Comparison of ENCODE assay signal across 21 mouse cellular contexts in genomic region chr1:190769748-190770147, GRCm38 (mm10).
DNase-seq lines count a peak whose midpoint lies in the region; ATAC-seq and TF ChIP-seq lines count a peak whose summit lies in the region.
"Had no signal": no experiment of that assay in that cellular context is flagged by ENCODE, and none has a peak within 500 bp of the region (broad histone marks: within the 10 kb centered on the region; RNA-seq: fewer than 3 reads in every experiment).

No protein-coding gene starts in this region.

- no peak overlapping the region for H3K4me2 ChIP-seq in kidney, postnatal 0 days (ENCODE audit: low read length)
- no peak overlapping the region for H3K4me2 ChIP-seq in lung, embryonic 14.5 days
- H3K4me2 ChIP-seq: embryonic facial prominence, embryonic 12.5 days; forebrain, embryonic 13.5 days; limb, embryonic 13.5 days; liver, embryonic 15.5 days; midbrain, embryonic 12.5 days had no signal

- 84% methylated on average over 7 of the region's 7 CpGs for WGBS in kidney, postnatal 0 days
- 74% methylated on average over 7 of the region's 7 CpGs for WGBS in lung, embryonic 14.5 days

- no peak overlapping the region for H3K9ac ChIP-seq in kidney, postnatal 0 days (ENCODE audit: low read depth, low read length)
- no peak overlapping the region for H3K9ac ChIP-seq in lung, embryonic 14.5 days
- H3K9ac ChIP-seq: embryonic facial prominence, embryonic 12.5 days; forebrain, embryonic 13.5 days; limb, embryonic 13.5 days; liver, embryonic 15.5 days; midbrain, embryonic 12.5 days had no signal

- peaks cover 8% of the 10 kb centered on the region; the same call in 1 of the 2 replicates for H3K4me1 ChIP-seq in kidney, postnatal 0 days (replicated peaks; ENCODE audit: insufficient read depth, low read length)
- peaks cover 3% of the 10 kb centered on the region; the same call in 1 of the 2 replicates for H3K4me1 ChIP-seq in lung, embryonic 14.5 days (ENCODE audit: insufficient read depth)
- H3K4me1 ChIP-seq: embryonic facial prominence, embryonic 12.5 days; forebrain, embryonic 13.5 days; heart, embryonic 10.5 days; midbrain, embryonic 12.5 days had no signal

- no peak for ATAC-seq in kidney, postnatal 0 days (replicated peaks; ENCODE audit: low FRiP score, low read depth)
- ATAC-seq in lung, embryonic 14.5 days (ENCODE audit: insufficient read depth) = no peak
- ATAC-seq: forebrain, embryonic 13.5 days; hindbrain, embryonic 16.5 days had no signal

- no peaks in the 10 kb centered on the region for H3K36me3 ChIP-seq in kidney, postnatal 0 days (ENCODE audit: insufficient read depth, low read length)
- H3K36me3 ChIP-seq in lung, embryonic 14.5 days (ENCODE audit: insufficient read depth) = peaks cover 4% of the 10 kb centered on the region; the same call in 1 of the 2 replicates
- H3K36me3 ChIP-seq: liver, embryonic 15.5 days had no signal

- H3K27me3 ChIP-seq in kidney, postnatal 0 days (ENCODE audit: insufficient read depth, low read length) = no peaks in the 10 kb centered on the region
- no peaks in the 10 kb centered on the region for H3K27me3 ChIP-seq in lung, embryonic 14.5 days (ENCODE audit: insufficient read depth, low read length)
- H3K27me3 ChIP-seq: embryonic facial prominence, embryonic 12.5 days; forebrain, embryonic 13.5 days; limb, embryonic 13.5 days; liver, embryonic 15.5 days; midbrain, embryonic 12.5 days had no signal

- H3K4me3 ChIP-seq in kidney, postnatal 0 days (replicated peaks; ENCODE audit: low read depth, low read length) = no peak overlapping the region
- no peak overlapping the region for H3K4me3 ChIP-seq in lung, embryonic 14.5 days (ENCODE audit: low read depth, low read length)
- H3K4me3 ChIP-seq: embryonic facial prominence, embryonic 12.5 days; forebrain, embryonic 13.5 days; heart, embryonic 10.5 days; limb, embryonic 13.5 days; liver, embryonic 15.5 days; midbrain, embryonic 12.5 days had no signal

- peak; percentile 49 for TF ChIP-seq CTCF in kidney, postnatal 0 days (IDR thresholded peaks at IDR 0.05; ENCODE audit: low read depth)
- peak; percentile 47 for TF ChIP-seq CTCF in lung, embryonic 14.5 days (IDR thresholded peaks at IDR 0.05; ENCODE audit: low read depth)

- no peak overlapping the region for H3K27ac ChIP-seq in kidney, postnatal 0 days
- no peak overlapping the region for H3K27ac ChIP-seq in lung, embryonic 14.5 days (ENCODE audit: low read depth)
- H3K27ac ChIP-seq: embryonic facial prominence, embryonic 12.5 days; forebrain, embryonic 13.5 days; heart, embryonic 10.5 days; limb, embryonic 13.5 days; liver, embryonic 15.5 days; midbrain, embryonic 12.5 days had no signal

- no peak for DNase-seq in kidney, postnatal 0 days (ENCODE audit: low spot score)
- no peak for DNase-seq in kidney, postnatal 36 days
- DNase-seq in lung, embryonic 14.5 days = peak; percentile 41
- no peak for DNase-seq in lung, postnatal 4 days
- peak; percentile 12 for DNase-seq in brain, adult 2 months (ENCODE audit: low read depth, low spot score)
- DNase-seq in cerebellum, adult 9-11 months = no peak
- DNase-seq in spleen, postnatal 36 days (ENCODE audit: low spot score in 2 of 2) = no peak
- DNase-seq: adrenal gland, postnatal 25 days; cerebellum, adult 11 months; cerebellum, postnatal 14 days; kidney, adult 11 months; layer of hippocampus, postnatal 36 days; lung, postnatal 14 days; thymus, postnatal 25 days had no signal

- H3K9me3 ChIP-seq in kidney, postnatal 0 days (replicated peaks; ENCODE audit: low read length) = no peaks in the 10 kb centered on the region
- no peaks in the 10 kb centered on the region for H3K9me3 ChIP-seq in lung, embryonic 14.5 days (ENCODE audit: low read depth, low read length)
- H3K9me3 ChIP-seq: embryonic facial prominence, embryonic 12.5 days; forebrain, embryonic 13.5 days; heart, embryonic 10.5 days; liver, embryonic 15.5 days had no signal

Comparison
In these comparisons a context has a peak if more than half of its experiments do, and no peak if none do; other contexts are left out.
1. DNase-seq: peak in lung, embryonic 14.5 days (single experiment) and brain, adult 2 months (single experiment); none in kidney, postnatal 0 days (single experiment), kidney, postnatal 36 days (0 of 2), lung, postnatal 4 days (0 of 2), cerebellum, adult 9-11 months (single experiment) and spleen, postnatal 36 days (0 of 2).